Mouse (Mus musculus) ZHBTc4 (cell line): ENCODE results near the gene Gm20388.
A peak's percentile ranks its signal among the peaks of the same experiment; 100 is the strongest.

Experiments
- DNase-seq: peaks from one replicate; pipeline ENCODE4 v3.0.0-alpha.2; 2011; ENCODE audit warnings: low read depth, low spot score

Gene Gm20388

GRCm38 (mm10) chr8:120995424-120995823 is 1084.8 kb downstream of the Gm20388 start:
- peak; percentile 58 for DNase-seq

- no peak for DNase-seq
Observed at GRCm38 (mm10) chr8:120996905-120997581, 1086.4 kb downstream of the Gm20388 start.

GRCm38 (mm10) chr8:120997926-120998325 is 1087.3 kb downstream of the Gm20388 start:
- no peak for DNase-seq

- DNase-seq, result no peak
Observed at GRCm38 (mm10) chr8:120998966-120999365, 1088.3 kb downstream of the Gm20388 start.

- DNase-seq, result peak; percentile 71
Observed at GRCm38 (mm10) chr8:121001951-121002350, 1091.3 kb downstream of the Gm20388 start.

- no peak for DNase-seq
Observed at GRCm38 (mm10) chr8:121002871-121003539, 1092.4 kb downstream of the Gm20388 start.

GRCm38 (mm10) chr8:121003639-121004038 is 1093.0 kb downstream of the Gm20388 start:
- DNase-seq, result no peak

- DNase-seq, result no peak
Observed at GRCm38 (mm10) chr8:121013318-121013717, 1102.7 kb downstream of the Gm20388 start.

- peak; percentile 33 for DNase-seq
Observed at GRCm38 (mm10) chr8:121016621-121017020, 1106.0 kb downstream of the Gm20388 start.

GRCm38 (mm10) chr8:121018236-121018635 is 1107.6 kb downstream of the Gm20388 start:
- no peak for DNase-seq

GRCm38 (mm10) chr8:121021488-121021887 is 1110.8 kb downstream of the Gm20388 start:
- DNase-seq, result no peak

- no peak for DNase-seq
Observed at GRCm38 (mm10) chr8:121023003-121023402, 1112.4 kb downstream of the Gm20388 start.

- no peak for DNase-seq
Observed at GRCm38 (mm10) chr8:121023736-121024135, 1113.1 kb downstream of the Gm20388 start.

GRCm38 (mm10) chr8:121025486-121025885 is 1114.8 kb downstream of the Gm20388 start:
- no peak for DNase-seq

GRCm38 (mm10) chr8:121027787-121028186 is 1117.1 kb downstream of the Gm20388 start:
- DNase-seq, result no peak

- no peak for DNase-seq
Observed at GRCm38 (mm10) chr8:121029076-121029475, 1118.4 kb downstream of the Gm20388 start.

GRCm38 (mm10) chr8:121030496-121031040 is 1119.9 kb downstream of the Gm20388 start:
- DNase-seq, result no peak

GRCm38 (mm10) chr8:121033299-121034013 is 1122.8 kb downstream of the Gm20388 start:
- DNase-seq, result no peak

GRCm38 (mm10) chr8:121035611-121036010 is 1125.0 kb downstream of the Gm20388 start:
- DNase-seq, result no peak

- no peak for DNase-seq
Observed at GRCm38 (mm10) chr8:121043719-121044440, 1133.2 kb downstream of the Gm20388 start.

- peak; percentile 33 for DNase-seq
Observed at GRCm38 (mm10) chr8:121047441-121047840, 1136.8 kb downstream of the Gm20388 start.

- no peak for DNase-seq
Observed at GRCm38 (mm10) chr8:121058081-121058480, 1147.4 kb downstream of the Gm20388 start.
